Mouse (Mus musculus): ENCODE measurements around the gene Chdh.

The Chdh gene

GRCm38 (mm10) chr14:30011886-30012560 is 3.2 kb downstream of the Chdh start:
- no peak for DNase-seq (ENCODE audit: low spot score in 2 of 2)

- no peak for DNase-seq (ENCODE audit: low spot score in 2 of 2)
Observed at GRCm38 (mm10) chr14:30014487-30014886, 5.7 kb downstream of the Chdh start.

GRCm38 (mm10) chr14:30015008-30015407 is 6.2 kb downstream of the Chdh start:
- DNase-seq (ENCODE audit: low spot score in 2 of 2) = no peak

GRCm38 (mm10) chr14:30016666-30017065 is 7.8 kb downstream of the Chdh start:
- no peak for DNase-seq (ENCODE audit: low spot score in 2 of 2)

GRCm38 (mm10) chr14:30017794-30018462 is 9.1 kb downstream of the Chdh start:
- DNase-seq (ENCODE audit: low spot score in 2 of 2) = no peak

GRCm38 (mm10) chr14:30018463-30018801 is 9.6 kb downstream of the Chdh start:
- no peak for DNase-seq (ENCODE audit: low spot score in 2 of 2)

GRCm38 (mm10) chr14:30018846-30019245 is 10.0 kb downstream of the Chdh start:
- no peak for DNase-seq (ENCODE audit: low spot score in 2 of 2)

GRCm38 (mm10) chr14:30019375-30019774 is 10.6 kb downstream of the Chdh start:
- DNase-seq (ENCODE audit: low spot score in 2 of 2) = no peak

GRCm38 (mm10) chr14:30019792-30020575 is 11.2 kb downstream of the Chdh start:
- DNase-seq (ENCODE audit: low spot score in 2 of 2) = no peak

- DNase-seq (ENCODE audit: low spot score in 2 of 2) = no peak
Observed at GRCm38 (mm10) chr14:30022471-30022870, 13.6 kb downstream of the Chdh start.

GRCm38 (mm10) chr14:30024387-30024786 is 15.6 kb downstream of the Chdh start:
- DNase-seq (ENCODE audit: low spot score in 2 of 2) = no peak

- no peak for DNase-seq (ENCODE audit: low spot score in 2 of 2)
Observed at GRCm38 (mm10) chr14:30027378-30027777, 18.6 kb downstream of the Chdh start.

GRCm38 (mm10) chr14:30033405-30033804 is 24.6 kb downstream of the Chdh start:
- DNase-seq (ENCODE audit: low spot score in 2 of 2) = no peak

- no peak for DNase-seq (ENCODE audit: low spot score in 2 of 2)
Observed at GRCm38 (mm10) chr14:30038431-30038830, 29.6 kb downstream of the Chdh start.

- DNase-seq (ENCODE audit: low spot score in 2 of 2) = no peak
Observed at GRCm38 (mm10) chr14:30039413-30039812, 30.6 kb downstream of the Chdh start.

- DNase-seq (ENCODE audit: low spot score in 2 of 2) = no peak
Observed at GRCm38 (mm10) chr14:30041836-30042235, 33.0 kb downstream of the Chdh start.

GRCm38 (mm10) chr14:30043356-30043940 is 34.6 kb downstream of the Chdh start:
- no peak for DNase-seq (ENCODE audit: low spot score in 2 of 2)

GRCm38 (mm10) chr14:30045239-30045638 is 36.4 kb downstream of the Chdh start:
- peak in 1 of 2 experiments; percentile 24 for DNase-seq (ENCODE audit: low spot score in 2 of 2)

- DNase-seq (ENCODE audit: low spot score in 2 of 2) = no peak
Observed at GRCm38 (mm10) chr14:30045704-30046220, 36.9 kb downstream of the Chdh start.

GRCm38 (mm10) chr14:30046976-30047375 is 38.2 kb downstream of the Chdh start:
- DNase-seq (ENCODE audit: low spot score in 2 of 2) = no peak

GRCm38 (mm10) chr14:30048049-30048448 is 39.2 kb downstream of the Chdh start:
- DNase-seq (ENCODE audit: low spot score in 2 of 2) = no peak

GRCm38 (mm10) chr14:30050280-30050679 is 41.5 kb downstream of the Chdh start:
- no peak for DNase-seq (ENCODE audit: low spot score in 2 of 2)
